Mouse (Mus musculus) kidney, adult 11 months (tissue): ENCODE measurements around the gene Kcnk1.
A peak's percentile ranks its signal among the peaks of the same experiment; 100 is the strongest.

Experiments used
- DNase-seq: peaks from one replicate; pipeline ENCODE4 v3.0.0; 2022

The Kcnk1 gene

DNA sequence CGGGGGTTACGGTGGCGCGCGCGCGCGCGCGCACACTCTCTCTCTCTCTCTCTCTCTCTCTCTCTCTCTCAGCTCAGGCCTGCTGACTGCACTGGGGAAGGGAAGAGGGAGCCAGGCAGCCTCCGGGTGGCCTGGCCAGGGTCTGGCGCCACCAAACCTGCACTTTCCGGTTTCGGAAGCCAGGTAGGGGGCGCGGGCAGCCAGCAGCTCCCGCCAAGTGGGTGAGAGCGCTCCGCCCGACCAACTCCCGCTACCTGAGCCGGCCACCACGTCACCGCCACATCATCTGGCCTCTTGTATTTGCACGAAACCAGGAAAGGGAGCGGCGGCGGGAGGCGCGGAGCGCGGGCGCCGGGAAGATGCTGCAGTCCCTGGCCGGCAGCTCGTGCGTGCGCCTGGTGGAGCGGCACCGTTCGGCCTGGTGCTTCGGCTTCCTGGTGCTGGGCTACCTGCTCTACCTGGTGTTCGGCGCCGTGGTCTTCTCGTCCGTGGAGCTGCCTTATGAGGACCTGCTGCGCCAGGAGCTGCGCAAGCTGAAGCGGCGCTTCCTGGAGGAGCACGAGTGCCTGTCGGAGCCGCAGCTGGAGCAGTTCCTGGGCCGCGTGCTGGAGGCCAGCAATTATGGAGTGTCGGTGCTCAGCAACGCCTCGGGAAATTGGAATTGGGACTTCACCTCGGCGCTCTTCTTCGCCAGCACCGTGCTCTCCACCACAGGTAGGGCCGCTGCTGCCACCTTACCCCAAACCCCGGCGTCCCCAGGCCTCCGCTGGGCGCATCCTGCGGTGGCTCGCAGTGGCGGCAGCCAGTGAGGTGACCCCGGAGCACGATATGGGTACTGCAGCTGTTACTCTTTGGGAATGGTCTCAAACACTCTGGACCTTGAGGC, at the start of gene Kcnk1:
Gene Kcnk1, plus strand, starts transcription at position 70 of the 886 bp plus-strand sequence.
- DNase-seq = peak; percentile 79

- peak; percentile 24 for DNase-seq
Measured at GRCm38 (mm10) chr8:125948696-125949308, 46.2 kb upstream of the Kcnk1 start.

- DNase-seq = peak; percentile 82
Measured at GRCm38 (mm10) chr8:125950007-125950940, 44.7 kb upstream of the Kcnk1 start.

DNA sequence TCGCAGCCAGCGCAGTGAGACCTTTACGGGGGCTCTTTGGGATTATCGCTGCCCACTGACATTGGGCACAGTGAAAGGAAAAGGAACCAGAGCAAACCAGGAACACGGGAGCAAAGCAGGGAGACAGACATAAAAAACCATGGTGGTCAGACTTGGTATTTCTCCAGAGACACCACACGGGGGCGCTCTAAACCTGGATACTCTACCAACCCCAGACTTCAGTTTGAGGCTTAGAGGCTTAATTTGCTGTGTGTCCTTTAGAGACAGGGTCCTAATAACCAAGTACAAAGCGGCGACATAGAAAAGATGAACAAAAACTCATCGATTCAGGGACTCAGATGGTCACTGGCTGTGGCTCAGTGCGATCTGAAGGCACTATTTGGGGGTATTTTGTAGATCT, 39.3 kb upstream of the Kcnk1 start:
- DNase-seq = no peak

GRCm38 (mm10) chr8:125956796-125957195, 38.2 kb upstream of the Kcnk1 start:
- DNase-seq = no peak

- DNase-seq = no peak
Measured at GRCm38 (mm10) chr8:125957226-125957993, 37.6 kb upstream of the Kcnk1 start.

- DNase-seq = no peak
Measured at GRCm38 (mm10) chr8:125957994-125958368, 37.0 kb upstream of the Kcnk1 start.

DNA sequence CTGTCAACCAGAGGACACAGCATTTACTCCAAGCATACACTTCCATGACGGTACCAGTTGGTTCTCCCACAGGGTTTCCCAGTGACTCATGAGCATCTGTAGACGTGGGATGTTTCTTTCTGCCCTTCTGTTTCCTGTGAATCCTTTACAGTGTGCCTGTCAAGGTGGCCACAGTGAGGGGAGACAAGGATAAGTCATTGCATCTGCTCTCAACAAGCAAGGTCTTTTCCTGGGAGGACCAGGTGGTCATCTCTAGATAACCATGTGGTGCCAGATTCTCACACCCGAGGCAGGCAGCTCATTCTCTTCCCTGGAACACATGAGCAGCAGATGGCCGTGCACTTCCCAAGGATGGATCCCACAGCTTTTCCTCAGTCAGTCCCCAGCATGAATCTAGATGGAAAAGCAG, 35.6 kb upstream of the Kcnk1 start:
- no peak for DNase-seq

DNA sequence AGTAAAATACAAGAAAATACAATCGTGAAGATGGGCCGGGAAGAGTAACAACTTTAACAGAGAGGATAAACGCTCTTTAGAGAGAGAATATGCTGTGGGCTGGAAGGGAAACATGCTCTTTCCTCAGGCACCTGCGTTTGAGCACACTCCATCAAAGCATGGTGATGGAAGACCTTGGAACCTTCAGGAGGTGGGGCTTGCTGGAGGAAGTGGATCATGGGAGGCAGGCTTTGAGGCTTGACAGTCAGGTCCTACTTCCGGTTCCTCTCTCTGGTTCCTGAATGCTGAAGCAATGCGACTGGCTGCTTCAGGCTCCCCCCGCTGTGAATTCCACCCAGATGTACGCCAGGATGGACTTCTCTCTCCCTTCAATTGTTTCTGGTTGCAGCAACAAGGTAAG, 34.9 kb upstream of the Kcnk1 start:
- no peak for DNase-seq

DNA sequence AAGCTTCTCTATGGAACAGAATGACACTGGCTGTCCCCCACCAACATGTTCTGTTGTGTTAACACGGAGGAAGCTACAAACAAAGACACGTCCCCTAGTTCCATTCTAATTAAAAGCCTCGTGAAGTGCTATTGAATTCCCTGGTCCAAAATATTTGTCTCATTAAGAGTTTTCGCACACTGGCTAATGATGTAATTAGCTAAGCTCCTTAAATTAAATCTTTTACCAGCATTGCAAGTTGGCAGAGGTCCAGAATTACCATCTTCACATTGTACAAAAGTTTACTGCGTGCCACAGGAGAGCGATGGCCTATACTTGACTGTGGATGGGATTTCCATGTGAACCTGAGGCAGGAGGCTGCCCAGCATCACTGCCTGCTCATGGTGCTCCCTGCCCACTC, 33.2 kb upstream of the Kcnk1 start:
- DNase-seq = no peak

DNA sequence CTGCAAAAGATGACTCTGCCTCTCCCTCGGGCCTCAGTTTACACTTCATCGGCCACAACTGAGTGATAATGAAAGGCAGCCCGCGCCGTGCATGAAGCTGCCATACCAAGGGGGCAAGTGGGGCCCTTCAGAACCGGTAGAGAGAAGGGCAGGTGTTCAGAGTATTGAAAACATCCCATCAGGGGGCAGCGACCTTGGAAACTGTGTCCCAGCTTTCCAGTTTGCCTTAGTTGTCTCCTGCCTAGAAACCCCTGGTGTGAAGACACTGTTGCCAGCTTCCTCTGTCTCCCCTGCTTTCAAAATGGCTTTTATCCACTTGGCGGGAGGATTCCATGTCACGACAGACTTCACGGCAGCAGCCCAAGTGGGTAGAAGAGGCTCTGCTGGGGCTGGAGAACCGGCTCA, 31.2 kb upstream of the Kcnk1 start:
- no peak for DNase-seq

- DNase-seq = no peak
Measured at GRCm38 (mm10) chr8:125971336-125971735, 23.6 kb upstream of the Kcnk1 start.

- no peak for DNase-seq
Measured at GRCm38 (mm10) chr8:125975981-125976380, 19.0 kb upstream of the Kcnk1 start.

DNA sequence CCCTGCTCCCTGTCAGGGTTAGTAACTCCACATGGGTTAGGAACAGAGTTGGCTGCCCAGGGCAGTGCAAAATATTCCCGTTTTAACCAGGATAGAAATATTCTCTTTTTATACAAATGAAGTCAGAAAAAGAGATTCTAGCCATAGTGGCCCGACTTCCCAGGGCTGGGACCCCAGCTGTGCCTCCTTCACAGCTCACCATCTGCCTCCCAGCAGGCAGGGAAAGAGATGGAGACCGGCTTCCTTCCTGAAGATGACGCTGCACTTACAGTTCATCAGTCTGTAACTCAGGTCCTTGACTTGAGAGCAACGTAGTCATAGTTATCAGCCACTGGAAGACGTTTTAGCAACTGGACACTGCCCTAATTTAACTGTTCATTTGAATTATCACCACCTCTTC, 14.1 kb upstream of the Kcnk1 start:
- DNase-seq = no peak

GRCm38 (mm10) chr8:125983515-125983914, 11.5 kb upstream of the Kcnk1 start:
- DNase-seq = no peak

DNA sequence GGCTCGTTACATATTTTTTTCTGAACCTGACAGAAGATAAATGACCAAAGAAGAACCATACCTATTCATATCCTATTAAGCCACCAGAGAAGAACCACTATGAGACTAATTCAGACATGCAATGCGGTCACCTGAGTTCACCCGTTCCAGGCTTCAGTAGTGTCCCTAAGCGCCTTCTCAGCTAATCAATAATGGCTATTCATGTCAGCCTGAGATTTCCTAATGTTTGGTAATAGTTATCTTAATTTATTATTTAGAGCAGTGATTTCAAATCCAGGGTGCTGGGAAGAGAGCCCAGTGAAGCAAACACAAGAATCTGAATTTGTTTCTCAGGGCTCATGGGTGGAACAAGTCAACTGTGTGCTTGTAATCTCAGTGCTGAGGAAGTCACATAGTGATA, 10.8 kb upstream of the Kcnk1 start:
- DNase-seq = no peak

DNA sequence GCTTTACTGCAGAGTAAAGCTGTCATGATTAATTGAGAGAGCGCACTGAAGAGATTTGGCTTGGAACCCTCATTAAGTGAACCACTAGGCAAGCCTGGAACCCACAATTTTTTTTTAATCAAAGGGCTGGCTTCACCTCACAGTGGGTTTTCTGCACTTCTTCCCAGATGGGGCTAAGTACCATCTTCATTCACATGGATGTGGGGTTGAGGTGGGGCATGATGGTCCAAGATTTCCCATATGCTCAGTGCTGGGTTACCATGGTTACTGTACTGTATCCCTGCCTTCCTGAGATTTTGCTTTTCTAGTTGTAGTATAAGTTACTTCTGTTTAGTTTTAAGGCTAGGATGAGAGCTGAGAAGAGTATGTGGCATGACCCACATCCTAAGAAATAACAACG, 9.6 kb upstream of the Kcnk1 start:
- DNase-seq = no peak

DNA sequence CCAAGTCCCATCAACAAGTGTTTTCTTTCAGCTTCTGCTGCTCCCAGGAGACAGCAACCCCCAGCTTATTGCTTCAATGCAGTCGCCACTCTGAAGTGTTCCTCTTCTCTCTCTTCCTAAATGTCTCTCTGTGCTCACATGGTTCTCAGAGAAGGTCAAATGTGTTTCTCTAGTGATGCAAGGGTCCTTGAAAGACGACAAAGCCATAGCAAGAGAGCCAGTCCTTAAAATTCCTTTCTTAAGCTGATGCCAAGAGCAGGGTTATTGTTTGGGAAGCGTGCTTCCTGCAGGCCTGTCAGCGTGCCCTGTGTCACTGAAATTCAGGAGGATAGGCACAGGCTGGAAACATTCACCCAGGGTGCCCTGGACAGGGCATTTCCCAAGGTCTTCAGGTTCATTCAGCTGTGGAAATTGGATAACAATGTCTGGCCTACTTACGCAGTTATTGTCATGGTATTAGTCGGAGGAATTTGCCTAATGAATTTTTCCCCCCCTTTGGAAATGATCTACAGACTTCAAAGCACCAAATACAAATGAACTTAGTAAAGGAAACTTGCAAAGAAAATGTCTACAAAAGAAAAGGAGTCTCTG, 7.9 kb upstream of the Kcnk1 start:
- no peak for DNase-seq

DNA sequence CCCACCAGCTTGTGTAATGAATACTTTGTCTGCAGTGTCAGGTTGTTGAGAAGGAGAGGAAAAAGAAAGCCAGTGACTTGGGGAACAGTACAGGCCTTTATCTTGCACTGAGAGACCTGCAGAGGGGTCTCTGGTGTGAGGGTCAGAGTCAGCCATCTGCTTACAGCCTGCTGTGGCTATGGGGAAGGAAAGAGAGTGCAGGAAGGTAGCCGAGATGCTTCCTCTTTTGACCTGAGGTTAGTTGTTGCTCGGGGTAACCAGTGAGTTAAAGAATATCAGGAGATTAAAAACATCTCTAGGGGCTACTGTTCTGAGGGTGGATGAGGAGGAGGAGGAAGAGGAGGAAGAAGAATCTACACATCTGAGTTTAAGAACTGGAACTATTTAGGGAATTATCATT, 7.0 kb upstream of the Kcnk1 start:
- DNase-seq = no peak

DNA sequence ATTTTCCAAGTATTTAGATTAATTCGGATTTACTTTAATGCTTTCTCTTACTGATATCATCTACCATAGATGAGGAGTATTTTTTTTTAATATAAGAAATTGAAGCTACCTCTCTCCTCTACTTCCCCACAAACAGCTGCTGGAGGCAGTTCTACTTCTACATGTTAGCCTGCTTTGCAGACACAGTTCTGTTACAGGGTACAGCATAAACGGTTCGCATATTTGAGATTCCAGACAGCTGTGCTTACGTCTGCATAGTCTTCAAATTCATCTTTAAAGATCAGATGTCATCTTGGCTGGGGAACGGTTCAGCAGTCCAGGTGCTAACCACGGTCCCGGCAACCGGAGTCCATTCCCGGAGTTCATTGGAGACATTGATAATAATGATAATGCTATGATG, 1.3 kb upstream of the Kcnk1 start:
- no peak for DNase-seq

DNA sequence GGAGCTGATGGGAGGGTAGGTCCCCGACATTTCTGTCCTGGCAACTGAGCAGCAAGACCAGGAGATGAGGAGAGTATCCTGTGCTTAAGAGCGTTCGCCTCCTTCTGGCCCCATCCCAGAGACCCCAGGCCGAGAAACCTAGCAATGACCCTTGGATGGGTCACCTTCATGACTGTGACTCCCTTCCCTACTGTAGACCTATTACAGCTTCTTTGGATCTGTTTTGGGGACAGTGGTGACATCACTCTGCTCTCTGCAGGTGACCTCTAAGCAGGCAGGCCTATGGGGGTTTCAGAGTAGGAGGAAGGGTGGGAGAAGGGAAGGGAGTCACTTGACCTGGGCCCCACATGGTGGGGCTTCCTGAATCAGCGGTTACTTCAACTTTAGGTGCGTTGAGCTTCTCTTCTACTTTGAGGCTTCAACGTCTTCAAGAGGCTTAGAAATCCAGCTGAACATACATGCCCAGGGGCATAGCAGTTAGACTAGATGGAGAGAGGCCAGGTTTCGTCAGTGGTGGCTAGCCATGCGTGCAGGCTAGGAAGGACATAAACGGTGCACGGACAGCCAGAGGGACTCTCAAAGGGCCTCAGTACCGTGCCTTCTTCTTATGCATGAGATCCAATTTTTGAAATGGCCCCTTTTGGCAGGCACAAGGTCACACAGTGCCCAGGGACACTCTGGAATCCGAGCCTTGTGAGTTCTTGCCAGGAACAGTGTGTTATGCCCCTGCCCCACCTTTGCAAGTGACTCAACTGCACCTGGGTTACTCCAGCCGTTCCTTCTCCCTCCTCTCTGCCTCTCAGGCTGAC, 1.3 kb downstream of the Kcnk1 start:
- peak; percentile 78 for DNase-seq
